Mouse (Mus musculus): Measurements from ENCODE around the gene Adcy7. TPM values are rescaled to one million over a fixed set of nuclear protein-coding genes. Genes with fewer than 3 reads are reported as not detected.

Adcy7 gene
- polyA plus RNA-seq, 1 experiment from 2014 or later = 2.3 TPM

GRCm38 (mm10) chr8:88279670-88280069 is 7.5 kb downstream of the Adcy7 start:
- WGBS = 76% methylated on average over 6 of the region's 6 CpGs
- H3K27me3 ChIP-seq (ENCODE audit: control insufficient read depth, insufficient read depth, low read length) = 0 out of 2 replicates have a peak, but pooled peaks cover 1% of the 10 kb centered on the region
- no peak overlapping the region for H3K4me3 ChIP-seq (ENCODE audit: low read depth, low read length)
- no peak for ATAC-seq (ENCODE audit: insufficient number of reproducible peaks, low FRiP score, low TSS enrichment, low read depth)
- no peak overlapping the region for H3K27ac ChIP-seq (replicated peaks; ENCODE audit: low read depth, low read length)
- H3K36me3 ChIP-seq (ENCODE audit: control insufficient read depth, insufficient read depth, low read length) = no peaks in the 10 kb centered on the region
- 0 out of 2 replicates have a peak, but pooled peaks cover 10% of the 10 kb centered on the region for H3K4me1 ChIP-seq (ENCODE audit: control insufficient read depth, insufficient read depth, low read length)
- no peak overlapping the region for H3K4me2 ChIP-seq (ENCODE audit: low read depth, severe bottlenecking)
- no peaks in the 10 kb centered on the region for H3K9me3 ChIP-seq (ENCODE audit: control insufficient read depth, low read length)
- DNase-seq (ENCODE audit: low spot score) = no peak
- no peak overlapping the region for H3K9ac ChIP-seq (ENCODE audit: low read length)

DNA sequence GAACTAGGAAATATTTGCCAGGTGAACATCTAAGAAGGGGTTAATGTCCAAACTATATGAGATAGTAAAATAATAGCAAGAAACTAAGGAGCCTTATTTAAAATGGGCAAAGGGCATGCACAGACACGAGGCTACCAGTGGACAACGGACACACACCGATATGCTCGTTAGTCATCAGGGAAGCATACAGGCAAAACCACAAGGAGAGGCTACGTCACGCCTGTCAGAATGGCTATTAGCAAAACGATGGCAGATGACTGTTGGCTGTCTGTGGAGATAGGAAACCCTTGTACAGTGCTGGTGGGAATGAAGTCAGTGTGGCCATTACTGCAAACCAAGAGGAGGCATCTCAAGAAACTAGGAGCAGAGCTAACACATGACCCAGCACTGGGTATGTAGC is 8.7 kb downstream of the Adcy7 start:
- H3K4me3 ChIP-seq (ENCODE audit: low read depth, low read length) = no peak overlapping the region
- ATAC-seq (ENCODE audit: insufficient number of reproducible peaks, low FRiP score, low TSS enrichment, low read depth) = no peak
- no peak overlapping the region for H3K27ac ChIP-seq (replicated peaks; ENCODE audit: low read depth, low read length)
- 76% methylated on average over 7 of the region's 7 CpGs for WGBS
- H3K27me3 ChIP-seq (ENCODE audit: control insufficient read depth, insufficient read depth, low read length) = no peaks in the 10 kb centered on the region
- H3K9me3 ChIP-seq (ENCODE audit: control insufficient read depth, low read length) = no peaks in the 10 kb centered on the region
- no peaks in the 10 kb centered on the region for H3K36me3 ChIP-seq (ENCODE audit: control insufficient read depth, insufficient read depth, low read length)
- H3K4me1 ChIP-seq (ENCODE audit: control insufficient read depth, insufficient read depth, low read length) = 0 out of 2 replicates have a peak, but pooled peaks cover 14% of the 10 kb centered on the region
- no peak for DNase-seq (ENCODE audit: low spot score)
- no peak overlapping the region for H3K4me2 ChIP-seq (ENCODE audit: low read depth, severe bottlenecking)
- H3K9ac ChIP-seq (ENCODE audit: low read length) = no peak overlapping the region

- no peaks in the 10 kb centered on the region for H3K27me3 ChIP-seq (ENCODE audit: control insufficient read depth, insufficient read depth, low read length)
- H3K4me3 ChIP-seq (ENCODE audit: low read depth, low read length) = no peak overlapping the region
- WGBS = 10% methylated on average over 8 of the region's 8 CpGs
- ATAC-seq (ENCODE audit: insufficient number of reproducible peaks, low FRiP score, low TSS enrichment, low read depth) = no peak
- no peaks in the 10 kb centered on the region for H3K36me3 ChIP-seq (ENCODE audit: control insufficient read depth, insufficient read depth, low read length)
- no peak overlapping the region for H3K9ac ChIP-seq (ENCODE audit: low read length)
- no peak overlapping the region for H3K4me2 ChIP-seq (ENCODE audit: low read depth, severe bottlenecking)
- peak; percentile 75 for DNase-seq (ENCODE audit: low spot score)
- H3K9me3 ChIP-seq (ENCODE audit: control insufficient read depth, low read length) = no peaks in the 10 kb centered on the region
- no peak overlapping the region for H3K27ac ChIP-seq (replicated peaks; ENCODE audit: low read depth, low read length)
- H3K4me1 ChIP-seq (ENCODE audit: control insufficient read depth, insufficient read depth, low read length) = 0 out of 2 replicates have a peak, but pooled peaks cover 14% of the 10 kb centered on the region
Observed at GRCm38 (mm10) chr8:88282684-88283083, 10.5 kb downstream of the Adcy7 start.

GRCm38 (mm10) chr8:88283243-88284115 is 11.3 kb downstream of the Adcy7 start:
- Histone ChIP-seq H3K9ac (ENCODE audit: low read length) (no peak overlapping the region), H3K27me3 (ENCODE audit: control insufficient read depth, insufficient read depth, low read length) (no peaks in the 10 kb centered on the region), H3K4me2 (ENCODE audit: low read depth, severe bottlenecking) (no peak overlapping the region), H3K36me3 (ENCODE audit: control insufficient read depth, insufficient read depth, low read length) (no peaks in the 10 kb centered on the region), H3K4me1 (ENCODE audit: control insufficient read depth, insufficient read depth, low read length) (peaks cover 15% of the 10 kb centered on the region; the same call in 1 of the 2 replicates), H3K27ac (replicated peaks; ENCODE audit: low read depth, low read length) (no peak overlapping the region), H3K4me3 (ENCODE audit: low read depth, low read length) (no peak overlapping the region), H3K9me3 (ENCODE audit: control insufficient read depth, low read length) (no peaks in the 10 kb centered on the region)
- 71% methylated on average over 13 of the region's 13 CpGs for WGBS
- ATAC-seq (ENCODE audit: insufficient number of reproducible peaks, low FRiP score, low TSS enrichment, low read depth) (no peak), DNase-seq (ENCODE audit: low spot score) (no peak)

GRCm38 (mm10) chr8:88284738-88285137 is 12.5 kb downstream of the Adcy7 start:
- no peaks in the 10 kb centered on the region for H3K36me3 ChIP-seq (ENCODE audit: control insufficient read depth, insufficient read depth, low read length)
- H3K27ac ChIP-seq (replicated peaks; ENCODE audit: low read depth, low read length) = no peak overlapping the region
- DNase-seq (ENCODE audit: low spot score) (no peak), ATAC-seq (ENCODE audit: insufficient number of reproducible peaks, low FRiP score, low TSS enrichment, low read depth) (no peak)
- H3K4me1 ChIP-seq (ENCODE audit: control insufficient read depth, insufficient read depth, low read length) = peaks cover 22% of the 10 kb centered on the region
- H3K4me3 ChIP-seq (ENCODE audit: low read depth, low read length) = no peak overlapping the region
- no peaks in the 10 kb centered on the region for H3K27me3 ChIP-seq (ENCODE audit: control insufficient read depth, insufficient read depth, low read length)
- WGBS = 50% methylated on average over 7 of the region's 7 CpGs
- H3K9ac ChIP-seq (ENCODE audit: low read length) = no peak overlapping the region
- no peak overlapping the region for H3K4me2 ChIP-seq (ENCODE audit: low read depth, severe bottlenecking)
- H3K9me3 ChIP-seq (ENCODE audit: control insufficient read depth, low read length) = no peaks in the 10 kb centered on the region

DNA sequence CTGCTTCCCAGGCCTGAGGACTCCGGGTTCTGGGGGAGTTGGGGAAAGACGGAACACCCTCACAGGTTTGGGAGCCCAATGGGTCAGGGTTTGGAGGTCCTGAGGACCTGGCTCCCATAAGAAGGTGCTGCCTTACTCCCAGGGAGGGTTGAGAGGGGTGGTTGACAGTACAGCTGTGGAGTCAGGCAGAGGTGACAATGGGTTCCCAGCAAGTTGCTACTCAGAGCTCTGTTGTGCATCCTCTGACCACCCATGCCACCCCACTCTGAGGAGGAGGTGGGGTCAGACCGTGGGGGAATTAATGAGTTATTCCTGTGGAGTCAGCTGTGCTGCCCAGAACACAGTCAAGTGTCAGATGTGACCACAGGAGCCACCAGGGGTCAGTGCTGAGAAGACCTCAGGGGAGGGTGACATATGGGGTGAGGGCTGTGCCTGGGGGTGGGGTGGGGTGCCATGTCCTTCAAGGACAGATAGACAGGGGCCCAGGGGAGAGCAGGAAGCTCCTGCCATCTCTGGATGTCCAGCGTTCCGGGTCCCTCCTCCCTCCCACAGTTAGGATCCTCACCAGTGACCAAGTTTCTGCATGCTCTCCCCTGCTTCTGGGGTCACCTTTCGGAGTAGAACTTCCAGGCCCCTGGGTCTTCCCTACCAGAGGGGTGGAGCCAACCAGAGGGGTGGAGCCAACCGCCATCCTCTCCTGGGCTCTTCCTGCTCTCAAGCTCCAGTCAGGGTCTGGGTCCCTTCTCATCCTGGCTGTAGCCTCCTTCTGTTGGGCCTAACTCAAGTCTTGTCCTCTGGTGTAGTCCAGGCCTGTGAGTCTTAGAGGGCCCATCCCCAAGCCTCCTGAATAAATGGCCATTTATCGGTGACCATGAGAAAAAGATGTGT is 13.5 kb downstream of the Adcy7 start:
- H3K9me3 ChIP-seq (ENCODE audit: control insufficient read depth, low read length) = no peaks in the 10 kb centered on the region
- WGBS = 80% methylated on average over 8 of the region's 8 CpGs
- no peaks in the 10 kb centered on the region for H3K27me3 ChIP-seq (ENCODE audit: control insufficient read depth, insufficient read depth, low read length)
- H3K4me3 ChIP-seq (ENCODE audit: low read depth, low read length) = no peak overlapping the region
- H3K36me3 ChIP-seq (ENCODE audit: control insufficient read depth, insufficient read depth, low read length) = no peaks in the 10 kb centered on the region
- no peak overlapping the region for H3K27ac ChIP-seq (replicated peaks; ENCODE audit: low read depth, low read length)
- H3K4me1 ChIP-seq (ENCODE audit: control insufficient read depth, insufficient read depth, low read length) = peaks cover 22% of the 10 kb centered on the region
- ATAC-seq (ENCODE audit: insufficient number of reproducible peaks, low FRiP score, low TSS enrichment, low read depth) = no peak
- no peak overlapping the region for H3K9ac ChIP-seq (ENCODE audit: low read length)
- DNase-seq (ENCODE audit: low spot score) = no peak
- no peak overlapping the region for H3K4me2 ChIP-seq (ENCODE audit: low read depth, severe bottlenecking)

- ATAC-seq (ENCODE audit: insufficient number of reproducible peaks, low FRiP score, low TSS enrichment, low read depth) (no peak), DNase-seq (ENCODE audit: low spot score) (no peak)
- Histone ChIP-seq H3K9ac (ENCODE audit: low read length) (no peak overlapping the region), H3K27me3 (ENCODE audit: control insufficient read depth, insufficient read depth, low read length) (no peaks in the 10 kb centered on the region), H3K9me3 (ENCODE audit: control insufficient read depth, low read length) (no peaks in the 10 kb centered on the region), H3K27ac (replicated peaks; ENCODE audit: low read depth, low read length) (no peak overlapping the region), H3K4me2 (ENCODE audit: low read depth, severe bottlenecking) (no peak overlapping the region), H3K36me3 (ENCODE audit: control insufficient read depth, insufficient read depth, low read length) (no peaks in the 10 kb centered on the region), H3K4me1 (ENCODE audit: control insufficient read depth, insufficient read depth, low read length) (peaks cover 22% of the 10 kb centered on the region), H3K4me3 (ENCODE audit: low read depth, low read length) (no peak overlapping the region)
- WGBS = 91% methylated on average over 14 of the region's 14 CpGs
Observed at GRCm38 (mm10) chr8:88286421-88286960, 14.3 kb downstream of the Adcy7 start.

DNA sequence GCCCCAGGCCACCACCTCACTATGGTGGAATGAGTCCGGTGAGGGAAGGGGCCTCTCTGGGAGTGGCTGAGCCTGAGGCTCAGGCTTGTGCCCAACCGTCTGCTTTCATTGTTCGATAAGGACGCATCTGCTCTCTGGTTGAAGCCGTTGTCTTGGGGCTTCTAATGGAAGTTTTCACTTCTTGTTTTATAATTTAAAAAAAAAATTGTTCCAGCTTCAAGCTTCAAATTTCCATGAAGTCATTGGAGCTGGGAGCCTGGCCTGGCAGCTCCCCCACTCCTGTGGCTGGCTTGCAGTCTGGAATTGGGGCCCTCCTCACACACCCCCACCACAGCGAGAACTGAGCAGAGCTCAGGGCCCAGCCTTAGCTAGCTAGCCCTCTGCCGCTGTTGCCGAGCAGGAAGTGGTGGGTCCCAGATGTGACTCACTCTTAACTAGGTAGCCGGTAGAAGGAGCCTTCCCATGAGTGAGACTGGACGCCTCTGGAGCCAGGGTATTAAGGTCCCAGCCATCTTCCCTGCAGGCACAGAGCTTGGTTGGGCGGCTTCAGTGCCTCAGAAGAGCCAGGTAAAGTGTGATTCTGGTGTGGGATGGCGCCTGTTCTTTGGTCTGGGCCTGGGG is 16.5 kb downstream of the Adcy7 start:
- H3K36me3 ChIP-seq (ENCODE audit: control insufficient read depth, insufficient read depth, low read length) = no peaks in the 10 kb centered on the region
- H3K9me3 ChIP-seq (ENCODE audit: control insufficient read depth, low read length) = no peaks in the 10 kb centered on the region
- DNase-seq (ENCODE audit: low spot score) = no peak
- peaks cover 11% of the 10 kb centered on the region for H3K4me1 ChIP-seq (ENCODE audit: control insufficient read depth, insufficient read depth, low read length)
- whole genome bisulfite sequencing = 60% methylated on average over 12 of the region's 12 CpGs
- no peak overlapping the region for H3K4me3 ChIP-seq (ENCODE audit: low read depth, low read length)
- H3K27ac ChIP-seq (replicated peaks; ENCODE audit: low read depth, low read length) = no peak overlapping the region
- H3K4me2 ChIP-seq (ENCODE audit: low read depth, severe bottlenecking) = no peak overlapping the region
- ATAC-seq (ENCODE audit: insufficient number of reproducible peaks, low FRiP score, low TSS enrichment, low read depth) = no peak; the same call in 1 of the 2 replicates
- no peaks in the 10 kb centered on the region for H3K27me3 ChIP-seq (ENCODE audit: control insufficient read depth, insufficient read depth, low read length)
- 0 out of 2 replicates have a peak overlapping the region, but pooled peaks have one; percentile 47 for H3K9ac ChIP-seq (ENCODE audit: low read length)

Data from limb, embryonic 11.5 days (tissue).